Mouse (Mus musculus) thymus, adult 2 months (tissue): ENCODE measurements around the gene Tfeb.

ENCODE experiments used
- CTCF ChIP-seq: fragments of 200-500 bp; IDR thresholded peaks from 2 replicates; pipeline ENCODE4 v1.5.1; 2012; ENCODE audit warnings: mild to moderate bottlenecking, control low read depth, low read length, moderate library complexity, borderline replicate concordance; ENCODE audit not compliant: control insufficient read depth, poor library complexity, insufficient read depth; ENCODE audit errors: extremely low read depth
- POLR2A ChIP-seq: fragments of 200-500 bp; IDR thresholded peaks from 2 replicates; pipeline ENCODE4 v1.6.1; 2012; ENCODE audit warnings: mild to moderate bottlenecking, low read length, control low read depth, moderate library complexity; ENCODE audit not compliant: control insufficient read depth, poor library complexity, insufficient read depth; ENCODE audit errors: extremely low read depth

GRCm38 (mm10) chr17:47815446-47815845 lies 78.6 kb downstream of the Tfeb start:
- no peak for TF ChIP-seq CTCF
- no peak for TF ChIP-seq POLR2A
